Mouse (Mus musculus) CH12.LX (cell line): Measurements from ENCODE around the gene Blzf1. TPM values are rescaled to one million over a fixed set of nuclear protein-coding genes. Genes with fewer than 3 reads are reported as not detected.

Experiments
- DNase-seq: peaks from one replicate; pipeline ENCODE4 v3.0.0-alpha.2; 2013; ENCODE audit errors: extremely low read depth
- H3K27ac ChIP-seq: 2 replicates; pipeline ENCODE4 v1.5.1; 2012; ENCODE audit warnings: low read depth, mild to moderate bottlenecking, control low read depth, moderate library complexity; ENCODE audit not compliant: insufficient read depth
- H3K27me3 ChIP-seq: replicated peaks from 2 replicates; pipeline ENCODE3; 2012; ENCODE audit warnings: inconsistent platforms
- H3K36me3 ChIP-seq, 2 experiments: replicated peaks in 1 of 2; 2 replicates each; pipeline versions ENCODE3 to v1.6.1; 2012; ENCODE audit warnings: inconsistent platforms in 1 of 2, low read length in 1 of 2, mild to moderate bottlenecking in 1 of 2, mixed read lengths in 1 of 2, moderate library complexity in 1 of 2; ENCODE audit not compliant: control insufficient read depth in 1 of 2, insufficient read depth in 1 of 2
- H3K4me1 ChIP-seq, 2 experiments: 2 replicates each; pipeline ENCODE4 v1.6.1; 2012; ENCODE audit warnings: inconsistent platforms in 1 of 2, moderate library complexity in 1 of 2; ENCODE audit not compliant: insufficient read depth in 2 of 2, control insufficient read depth in 1 of 2
- H3K4me2 ChIP-seq: 2 replicates; pipeline ENCODE4 v1.6.1; 2012; ENCODE audit warnings: low read depth, mild to moderate bottlenecking, control low read depth; ENCODE audit not compliant: poor library complexity, insufficient read depth, severe bottlenecking
- H3K4me3 ChIP-seq, 3 experiments: fragments of 150-350 bp in 1 of 3; sonication (generic) in 1 of 3; replicated peaks in 1 of 3; 2 replicates each; pipeline versions ENCODE3 to v1.5.1; 2011 to 2012; ENCODE audit warnings: low read depth in 2 of 3, low read length in 2 of 3, mild to moderate bottlenecking in 2 of 3, moderate library complexity in 2 of 3, control low read depth in 1 of 3, improper control_type of control experiment in 1 of 3, inconsistent platforms in 1 of 3, mixed read lengths in 1 of 3; ENCODE audit not compliant: poor library complexity in 1 of 3
- H3K79me2 ChIP-seq: replicated peaks from 2 replicates; pipeline ENCODE4 v1.6.1; 2012; ENCODE audit warnings: mild to moderate bottlenecking, moderate library complexity; ENCODE audit not compliant: control insufficient read depth, poor library complexity, insufficient read depth, severe bottlenecking; ENCODE audit errors: extremely low read depth
- H3K9ac ChIP-seq: 2 replicates; pipeline ENCODE4 v1.6.1; 2012; ENCODE audit warnings: low read depth, mild to moderate bottlenecking, control low read depth, moderate library complexity; ENCODE audit not compliant: insufficient read depth
- H3K9me3 ChIP-seq: replicated peaks from 2 replicates; pipeline ENCODE3; 2012; ENCODE audit warnings: low read length, inconsistent platforms, mixed read lengths
- BHLHE40 ChIP-seq: IDR thresholded peaks from 2 replicates; pipeline ENCODE4 v1.6.1; 2011; ENCODE audit warnings: mild to moderate bottlenecking, low read depth, low read length, improper control_type of control experiment
- CHD1 ChIP-seq: IDR thresholded peaks from 2 replicates; pipeline ENCODE4 v1.6.1; 2012; ENCODE audit warnings: low read depth, low read length, improper control_type of control experiment, inconsistent platforms
- E2F4 ChIP-seq: IDR thresholded peaks from 2 replicates; pipeline ENCODE4 v1.6.1; 2011; ENCODE audit warnings: low read depth, low read length, improper control_type of control experiment; ENCODE audit not compliant: insufficient replicate concordance
- ELF1 ChIP-seq: IDR thresholded peaks from 2 replicates; pipeline ENCODE4 v1.6.1; 2014; ENCODE audit warnings: low read depth, mild to moderate bottlenecking, inconsistent platforms, low read length, improper control_type of control experiment
- EP300 ChIP-seq: IDR thresholded peaks from 2 replicates; pipeline ENCODE4 v1.6.1; 2011; ENCODE audit warnings: low read length, improper control_type of control experiment
- KAT2A ChIP-seq: IDR thresholded peaks from 2 replicates; pipeline ENCODE4 v1.6.1; 2012; ENCODE audit warnings: low read length, improper control_type of control experiment, inconsistent platforms; ENCODE audit not compliant: insufficient replicate concordance
- MAZ ChIP-seq: IDR thresholded peaks from 2 replicates; pipeline ENCODE4 v1.6.1; 2012; ENCODE audit warnings: low read depth, mild to moderate bottlenecking, inconsistent platforms, low read length, improper control_type of control experiment, moderate library complexity
- MYC ChIP-seq: IDR thresholded peaks from 2 replicates; pipeline ENCODE4 v1.6.1; 2011; ENCODE audit warnings: low read depth, mild to moderate bottlenecking, improper control_type of control experiment, low read length
- POLR2A ChIP-seq: IDR thresholded peaks from 2 replicates; pipeline ENCODE4 v1.6.1; 2011; ENCODE audit warnings: low read depth, mild to moderate bottlenecking, improper control_type of control experiment, low read length
- POLR2AphosphoS2 ChIP-seq: IDR thresholded peaks from 2 replicates; pipeline ENCODE4 v1.6.1; 2011; ENCODE audit warnings: low read depth, low read length, improper control_type of control experiment
- SIN3A ChIP-seq: IDR thresholded peaks from 2 replicates; pipeline ENCODE4 v1.6.1; 2012; ENCODE audit warnings: low read length, improper control_type of control experiment, inconsistent platforms
- TCF12 ChIP-seq: IDR thresholded peaks from 2 replicates; pipeline ENCODE4 v1.6.1; 2014; ENCODE audit warnings: low read depth, mild to moderate bottlenecking, inconsistent platforms, low read length, improper control_type of control experiment
- UBTF ChIP-seq: IDR thresholded peaks from 2 replicates; pipeline ENCODE4 v1.6.1; 2012; ENCODE audit warnings: low read depth, mild to moderate bottlenecking, inconsistent platforms, low read length, improper control_type of control experiment, moderate library complexity
- USF2 ChIP-seq: conservative IDR thresholded peaks from 2 replicates; pipeline ENCODE4 v1.6.1; 2011; ENCODE audit warnings: low read depth, low read length, improper control_type of control experiment
- ZC3H11A ChIP-seq: IDR thresholded peaks from 2 replicates; pipeline ENCODE4 v1.6.1; 2012; ENCODE audit warnings: low read depth, mild to moderate bottlenecking, inconsistent platforms, low read length, improper control_type of control experiment
- ZNF384 ChIP-seq: IDR thresholded peaks from 2 replicates; pipeline ENCODE4 v1.6.1; 2012; ENCODE audit warnings: low read depth, low read length, improper control_type of control experiment, inconsistent platforms
- dilution Hi-C: fragments of 300-500 bp; cut with MboI; formaldehyde crosslinking; loops from 2 replicates; pipeline ENCODE4 v1.14.3; 2020; ENCODE audit warnings: low sequenced_read_pairs; ENCODE audit not compliant: extremely low pct_unique_long_range_greater_than_20kb, extremely low pct_ligation_motif_present
- in situ Hi-C: fragments of 300-500 bp; cut with MboI; formaldehyde crosslinking; loops from 3 replicates; pipeline ENCODE4 v1.14.3; 2019; ENCODE audit warnings: low sequenced_read_pairs, low pct_ligation_motif_present, low pct_unique_long_range_greater_than_20kb, mixed read lengths
- polyA plus RNA-seq: library from polyadenylated mRNA; unstranded; fragments of >175 nt; gene quantifications from 2 replicates; pipeline ENCODE4 v1.2.1, GENCODE M21; 2012; ENCODE audit warnings: low read depth; ENCODE audit not compliant: insufficient read length
- total RNA-seq, 2 experiments: library from RNA; depleted of rRNA; stranded (reverse); fragments of 300-350 nt in 1 of 2; fragments of >200 nt in 1 of 2; gene quantifications; 2 replicates each; pipeline ENCODE4 v1.2.3; 2012 to 2014

Gene Blzf1
- total and polyA plus RNA-seq, 3 experiments: 13.7 to 22.2 (median 18.8) TPM

GRCm38 (mm10) chr1:164318474-164318873, 11.2 kb upstream of the Blzf1 start:
- no peak for TF ChIP-seq CHD1
- no peak for TF ChIP-seq KAT2A
- no peak for TF ChIP-seq ELF1
- no peak for TF ChIP-seq POLR2A
- no peak for TF ChIP-seq ZNF384
- TF ChIP-seq BHLHE40: no peak
- TF ChIP-seq E2F4: no peak
- no peak for TF ChIP-seq TCF12
- TF ChIP-seq USF2: no peak
- TF ChIP-seq MAZ: no peak
- no peak for TF ChIP-seq SIN3A
- TF ChIP-seq, all 38 proteins: peak for 0
- H3K27me3 ChIP-seq: no peaks in the 10 kb centered on the region
- no peaks in the 10 kb centered on the region for H3K4me1 ChIP-seq
- DNase-seq: no peak
- H3K36me3 ChIP-seq: peaks cover 6 to 48% of the 10 kb centered on the region in 2 experiments
- H3K9ac ChIP-seq: no peak overlapping the region
- no peak overlapping the region for H3K27ac ChIP-seq
- no peaks in the 10 kb centered on the region for H3K79me2 ChIP-seq
- no peaks in the 10 kb centered on the region for H3K9me3 ChIP-seq
- dilution Hi-C loops: no loop called here
- in situ Hi-C loops: loop anchor here (25.0 kb wide), 1 partner anchor 794 kb away; no protein-coding TSS in a partner anchor
- no peak overlapping the region for H3K4me3 ChIP-seq
- H3K4me2 ChIP-seq: no peak overlapping the region

- no peaks in the 10 kb centered on the region for H3K79me2 ChIP-seq
- no peaks in the 10 kb centered on the region for H3K4me1 ChIP-seq
- H3K9ac ChIP-seq: no peak overlapping the region
- no peaks in the 10 kb centered on the region for H3K9me3 ChIP-seq
- H3K36me3 ChIP-seq: peaks cover 11 to 57% of the 10 kb centered on the region in 2 experiments
- H3K27ac ChIP-seq: no peak overlapping the region
- in situ Hi-C loops: loop anchor here (25.0 kb wide), 1 partner anchor 795 kb away; no protein-coding TSS in a partner anchor
- H3K4me3 ChIP-seq: no peak overlapping the region
- dilution Hi-C loops: no loop called here
- DNase-seq: no peak
- H3K4me2 ChIP-seq: no peak overlapping the region
- no peak for TF ChIP-seq EP300
- TF ChIP-seq UBTF: no peak
- TF ChIP-seq MYC: no peak
- no peak for TF ChIP-seq BHLHE40
- TF ChIP-seq POLR2AphosphoS2: no peak
- TF ChIP-seq USF2: no peak
- TF ChIP-seq ZC3H11A: no peak
- no peaks in the 10 kb centered on the region for H3K27me3 ChIP-seq
Measured at GRCm38 (mm10) chr1:164317261-164317660, 10.0 kb upstream of the Blzf1 start.
